Mouse (Mus musculus): Measurements from ENCODE around the gene Prl2c5.
"Not testable (repeated sequence)": the region's sequence is repeated elsewhere in the genome, so short reads cannot be mapped to it uniquely, and the experiment has no call there.

- not testable (repeated sequence) for TF ChIP-seq CTCF (IDR thresholded peaks at IDR 0.05; ENCODE audit: insufficient read depth, low read length); POLR2A (IDR thresholded peaks at IDR 0.05; ENCODE audit: borderline replicate concordance, extremely low read depth, low read depth, low read length)
Measured at GRCm38 (mm10) chr13:13173616-13174136, 8.8 kb upstream of the Prl2c5 start.
